Mouse (Mus musculus) myocyte (in vitro differentiated cells): ENCODE measurements at regions not wholly inside any gene's neighbourhood (a gene's known extent, or its start where the extent isn't known, plus 50 kb on each side); places are given as distances from the start of the nearest gene placed in this dataset.

Experiments used
- H3K27me3 ChIP-seq: one replicate; pipeline ENCODE4 v1.6.1; 2011; ENCODE audit not compliant: control insufficient read depth, insufficient read depth, insufficient read length
- H3K36me3 ChIP-seq: one replicate; pipeline ENCODE4 v1.6.1; 2011; ENCODE audit not compliant: control insufficient read depth, insufficient read depth
- H3K4me2 ChIP-seq: one replicate; pipeline ENCODE4 v1.6.1; 2011; ENCODE audit warnings: low read depth, control low read depth
- H3K4me3 ChIP-seq: one replicate; pipeline ENCODE4 v1.5.1; 2011; ENCODE audit warnings: mild to moderate bottlenecking, control low read depth, moderate library complexity
- H3K79me2 ChIP-seq: one replicate; pipeline ENCODE4 v1.6.1; 2011; ENCODE audit not compliant: control insufficient read depth, insufficient read depth
- H3ac ChIP-seq: one replicate; pipeline ENCODE4 v1.6.1; 2011; ENCODE audit not compliant: control insufficient read depth, insufficient read length
- CEBPB ChIP-seq: IDR thresholded peaks from 2 replicates; pipeline ENCODE4 v1.6.1; 2011; ENCODE audit warnings: mild to moderate bottlenecking, moderate library complexity; ENCODE audit not compliant: poor library complexity, insufficient read depth, severe bottlenecking
- E2F4 ChIP-seq: IDR thresholded peaks from one replicate; pipeline ENCODE4 v1.6.1; 2011; ENCODE audit warnings: mild to moderate bottlenecking, control low read depth, moderate library complexity; ENCODE audit not compliant: insufficient read depth
- MAX ChIP-seq: IDR thresholded peaks from one replicate; pipeline ENCODE4 v1.6.1; 2011; ENCODE audit warnings: low read depth, mild to moderate bottlenecking, control low read depth
- MYOD1 ChIP-seq, 3 experiments: IDR thresholded peaks; one replicate each; pipeline ENCODE4 v1.6.1; 2011; ENCODE audit warnings: control low read depth in 2 of 3, low read depth in 2 of 3, mild to moderate bottlenecking in 2 of 3, moderate library complexity in 1 of 3; ENCODE audit not compliant: insufficient read length in 2 of 3, control insufficient read depth in 1 of 3
- MYOG ChIP-seq, 3 experiments: IDR thresholded peaks; one replicate each; pipeline ENCODE4 v1.6.1; 2011; ENCODE audit warnings: control low read depth in 2 of 3, low read depth in 2 of 3, mild to moderate bottlenecking in 2 of 3; ENCODE audit not compliant: insufficient read length in 2 of 3, control insufficient read depth in 1 of 3, insufficient read depth in 1 of 3
- POLR2A ChIP-seq: IDR thresholded peaks from one replicate; pipeline ENCODE4 v1.6.1; 2011; ENCODE audit warnings: low read depth, mild to moderate bottlenecking, control low read depth, moderate library complexity; ENCODE audit not compliant: insufficient read length
- POLR2AphosphoS2 ChIP-seq: IDR thresholded peaks from one replicate; pipeline ENCODE4 v1.6.1; 2011; ENCODE audit warnings: low read depth, control low read depth; ENCODE audit not compliant: insufficient read length
- REST ChIP-seq: IDR thresholded peaks from one replicate; pipeline ENCODE4 v1.6.1; 2011; ENCODE audit warnings: mild to moderate bottlenecking, control low read depth, moderate library complexity; ENCODE audit not compliant: insufficient read depth, insufficient read length
- SRF ChIP-seq: IDR thresholded peaks from one replicate; pipeline ENCODE4 v1.6.1; 2011; ENCODE audit warnings: low read depth; ENCODE audit not compliant: control insufficient read depth, insufficient read length
- TCF12 ChIP-seq: IDR thresholded peaks from one replicate; pipeline ENCODE4 v1.6.1; 2011; ENCODE audit warnings: mild to moderate bottlenecking, control low read depth; ENCODE audit not compliant: poor library complexity, insufficient read depth, severe bottlenecking
- TCF3 ChIP-seq: IDR thresholded peaks from one replicate; pipeline ENCODE4 v1.6.1; 2011; ENCODE audit warnings: low read depth, control low read depth; ENCODE audit not compliant: insufficient read length
- USF1 ChIP-seq: IDR thresholded peaks from one replicate; pipeline ENCODE4 v1.6.1; 2011; ENCODE audit warnings: low read depth, mild to moderate bottlenecking, control low read depth, moderate library complexity

- H3K36me3 ChIP-seq = no peaks in the 10 kb centered on the region
- no peaks in the 10 kb centered on the region for H3K79me2 ChIP-seq
- TF ChIP-seq USF1 (no peak), MYOD1 (IDR thresholded peaks at IDR 0.05; ENCODE audit: control insufficient read depth in 1 of 3, insufficient read length in 2 of 3, low read depth in 2 of 3) (no peak), TCF12 (no peak), POLR2A (no peak), MAX (no peak), POLR2AphosphoS2 (no peak)
- no peak overlapping the region for H3K4me2 ChIP-seq
- no peaks in the 10 kb centered on the region for H3K27me3 ChIP-seq
- no peak overlapping the region for H3K4me3 ChIP-seq
- no peak overlapping the region for H3ac ChIP-seq
These were observed 620.4 kb upstream of the 3110018I06Rik start for GRCm38 (mm10) chr12:106868036-106868435.

GRCm38 (mm10) chr12:106871481-106871880 is 617.0 kb upstream of the 3110018I06Rik start:
- Histone ChIP-seq H3K27me3 (no peaks in the 10 kb centered on the region), H3K36me3 (no peaks in the 10 kb centered on the region), H3K4me2 (no peak overlapping the region), H3K79me2 (no peaks in the 10 kb centered on the region), H3ac (no peak overlapping the region), H3K4me3 (no peak overlapping the region)
- TF ChIP-seq CEBPB (no peak), E2F4 (no peak), POLR2AphosphoS2 (no peak), SRF (no peak), MYOD1 (IDR thresholded peaks at IDR 0.05; ENCODE audit: control insufficient read depth in 1 of 3, insufficient read length in 2 of 3, low read depth in 2 of 3) (no peak), TCF3 (no peak), REST (no peak), USF1 (no peak), TCF12 (no peak), POLR2A (no peak), MYOG (IDR thresholded peaks at IDR 0.05; ENCODE audit: control insufficient read depth in 1 of 3, insufficient read depth in 1 of 3, insufficient read length in 2 of 3, low read depth in 2 of 3) (no peak), MAX (no peak)

GRCm38 (mm10) chr12:106872966-106873730 is 615.3 kb upstream of the 3110018I06Rik start:
- no peak overlapping the region for H3ac ChIP-seq

GRCm38 (mm10) chr12:106890319-106890718 is 598.1 kb upstream of the 3110018I06Rik start:
- no peaks in the 10 kb centered on the region for H3K27me3 ChIP-seq
- no peak overlapping the region for H3K4me2 ChIP-seq
- H3K4me3 ChIP-seq = no peak overlapping the region
- no peak overlapping the region for H3ac ChIP-seq
- H3K36me3 ChIP-seq = no peaks in the 10 kb centered on the region
- no peak for TF ChIP-seq MAX
- no peak for TF ChIP-seq CEBPB
- TF ChIP-seq E2F4 = no peak
- no peak for TF ChIP-seq POLR2A
- TF ChIP-seq TCF3 = no peak
- TF ChIP-seq MYOD1 (IDR thresholded peaks at IDR 0.05; ENCODE audit: control insufficient read depth in 1 of 3, insufficient read length in 2 of 3, low read depth in 2 of 3) = no peak
- TF ChIP-seq SRF = no peak
- no peak for TF ChIP-seq POLR2AphosphoS2
- no peak for TF ChIP-seq REST
- no peak for TF ChIP-seq TCF12
- no peak for TF ChIP-seq MYOG (IDR thresholded peaks at IDR 0.05; ENCODE audit: control insufficient read depth in 1 of 3, insufficient read depth in 1 of 3, insufficient read length in 2 of 3, low read depth in 2 of 3)
- no peak for TF ChIP-seq USF1
- no peaks in the 10 kb centered on the region for H3K79me2 ChIP-seq

More at GRCm38 (mm10) chr12:106872966-106873730, 615.3 kb upstream of the 3110018I06Rik start:
- no peak overlapping the region for H3K4me2 ChIP-seq
- H3K79me2 ChIP-seq = no peaks in the 10 kb centered on the region
- TF ChIP-seq SRF = no peak
- TF ChIP-seq USF1 = no peak
- no peak for TF ChIP-seq MAX
- TF ChIP-seq TCF3 = no peak
- no peak for TF ChIP-seq POLR2A
- no peak for TF ChIP-seq TCF12
- TF ChIP-seq E2F4 = no peak
- no peak for TF ChIP-seq POLR2AphosphoS2
- no peak for TF ChIP-seq CEBPB
- no peak for TF ChIP-seq MYOD1 (IDR thresholded peaks at IDR 0.05; ENCODE audit: control insufficient read depth in 1 of 3, insufficient read length in 2 of 3, low read depth in 2 of 3)
- no peak for TF ChIP-seq MYOG (IDR thresholded peaks at IDR 0.05; ENCODE audit: control insufficient read depth in 1 of 3, insufficient read depth in 1 of 3, insufficient read length in 2 of 3, low read depth in 2 of 3)
- no peak for TF ChIP-seq REST
- H3K4me3 ChIP-seq = no peak overlapping the region
- H3K27me3 ChIP-seq = no peaks in the 10 kb centered on the region
- H3K36me3 ChIP-seq = no peaks in the 10 kb centered on the region
